Mouse (Mus musculus) R1 (cell line): ENCODE results near the gene Ldlrap1.

Source experiments
- DNase-seq: peaks from one replicate; pipeline ENCODE4 v3.0.0-alpha.2; 2018; ENCODE audit warnings: low read depth, low spot score

Gene Ldlrap1

DNA sequence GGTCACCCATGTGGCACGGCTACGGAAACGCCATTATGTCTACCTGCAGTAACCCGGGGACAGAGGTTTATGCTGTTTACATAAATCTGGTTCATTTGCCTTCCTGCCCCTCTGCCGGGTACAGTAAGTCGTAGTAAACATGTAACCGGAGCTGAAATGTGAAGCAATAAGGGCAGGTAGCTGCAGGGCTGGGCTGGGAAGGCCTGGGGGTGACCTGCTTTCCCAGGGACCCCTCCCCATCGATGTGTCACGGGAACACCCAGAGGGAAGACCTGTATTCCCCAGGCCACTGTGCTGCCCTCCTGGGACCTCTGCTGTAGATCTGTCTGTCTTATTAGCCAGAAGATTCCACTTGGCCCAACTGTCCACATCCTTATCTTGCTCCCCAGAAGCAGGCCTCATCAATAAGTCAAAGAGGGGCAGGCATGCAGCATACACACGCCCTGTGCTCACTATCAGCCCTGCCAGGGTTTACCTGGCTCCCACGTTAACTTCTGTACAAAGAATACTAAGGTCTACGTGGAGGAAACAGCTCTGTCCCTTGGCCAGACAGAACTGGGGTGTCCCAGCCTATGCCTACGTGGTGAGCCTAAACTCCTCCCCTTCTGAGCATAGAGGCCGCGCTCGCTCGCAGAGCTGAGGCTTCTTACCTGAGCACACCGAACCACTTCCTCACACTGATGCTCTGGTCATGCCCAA, 16.0 kb downstream of the Ldlrap1 start:
- no peak for DNase-seq

DNA sequence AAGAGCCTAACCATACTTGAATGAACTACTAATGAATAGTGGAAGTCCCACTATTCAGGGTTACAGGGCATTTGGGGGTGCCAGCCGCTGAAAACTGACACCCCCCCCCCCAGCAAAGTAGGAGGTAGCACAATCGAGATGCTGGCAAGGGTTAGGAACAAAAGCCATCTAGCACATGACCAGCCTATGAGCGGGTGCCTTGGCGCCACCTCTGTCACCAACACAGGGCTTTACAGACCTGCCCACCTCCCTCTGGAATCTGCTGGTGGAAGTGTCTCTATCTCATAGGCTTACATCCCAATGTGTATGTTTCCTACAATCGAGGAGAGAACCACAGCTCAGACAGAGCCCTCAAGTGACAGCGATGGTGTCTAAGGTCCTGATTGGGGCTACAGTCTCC, 17.0 kb downstream of the Ldlrap1 start:
- DNase-seq = no peak

DNA sequence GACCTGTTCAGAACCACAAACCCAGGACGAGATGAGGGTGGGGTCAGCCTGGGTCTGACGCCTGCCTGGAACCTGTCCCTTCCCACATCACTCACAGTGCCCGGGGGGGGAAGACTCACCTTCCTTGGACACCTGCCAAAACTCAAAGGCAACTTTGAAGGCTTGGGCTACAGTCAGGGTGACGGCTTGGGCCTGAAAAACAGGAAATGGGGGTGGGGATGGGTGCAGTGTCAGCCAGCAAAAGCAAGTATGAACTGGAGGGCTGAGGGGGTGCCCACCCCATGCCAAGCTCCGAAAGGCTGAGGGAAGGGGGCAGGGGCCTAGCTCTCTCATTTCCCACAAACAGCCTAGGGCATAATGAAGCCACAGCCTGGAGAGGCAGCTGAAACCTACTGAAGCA, 17.6 kb downstream of the Ldlrap1 start:
- no peak for DNase-seq

DNA sequence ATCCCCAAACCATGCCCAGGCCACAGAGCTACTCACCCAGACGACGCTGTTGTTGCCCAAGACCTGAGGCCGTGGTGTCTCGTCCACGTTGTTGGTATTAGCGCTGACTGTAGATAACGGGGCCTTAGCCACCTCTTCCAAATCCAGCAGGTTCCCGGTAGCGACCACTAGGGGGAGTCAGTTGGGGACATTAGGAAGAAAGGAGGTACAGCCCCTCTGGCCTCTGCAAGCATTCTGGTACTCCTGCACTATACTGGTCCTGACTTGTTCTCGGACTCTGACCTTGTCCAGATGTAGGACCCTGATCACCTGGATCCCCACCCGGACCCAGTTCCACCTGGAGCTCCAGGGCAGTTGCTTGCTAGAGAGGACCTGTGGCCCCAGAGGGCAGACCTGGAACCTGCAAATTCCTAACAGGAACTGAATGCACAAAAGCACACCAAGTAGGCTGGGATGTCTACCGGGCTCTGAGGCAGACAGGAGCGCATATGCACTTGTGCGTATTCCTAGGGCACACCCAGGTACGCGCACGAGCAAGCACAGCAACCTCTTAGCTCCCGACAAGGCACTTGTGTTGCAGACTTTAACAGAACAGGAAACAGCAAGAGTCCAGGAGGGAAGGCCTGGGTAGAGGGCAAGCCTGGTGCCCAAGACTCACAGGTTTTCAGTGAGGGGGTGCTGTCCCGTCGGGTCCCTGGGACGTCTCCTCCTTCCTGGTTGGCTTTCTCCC, 18.4 kb downstream of the Ldlrap1 start:
- peak; percentile 91 for DNase-seq

DNA sequence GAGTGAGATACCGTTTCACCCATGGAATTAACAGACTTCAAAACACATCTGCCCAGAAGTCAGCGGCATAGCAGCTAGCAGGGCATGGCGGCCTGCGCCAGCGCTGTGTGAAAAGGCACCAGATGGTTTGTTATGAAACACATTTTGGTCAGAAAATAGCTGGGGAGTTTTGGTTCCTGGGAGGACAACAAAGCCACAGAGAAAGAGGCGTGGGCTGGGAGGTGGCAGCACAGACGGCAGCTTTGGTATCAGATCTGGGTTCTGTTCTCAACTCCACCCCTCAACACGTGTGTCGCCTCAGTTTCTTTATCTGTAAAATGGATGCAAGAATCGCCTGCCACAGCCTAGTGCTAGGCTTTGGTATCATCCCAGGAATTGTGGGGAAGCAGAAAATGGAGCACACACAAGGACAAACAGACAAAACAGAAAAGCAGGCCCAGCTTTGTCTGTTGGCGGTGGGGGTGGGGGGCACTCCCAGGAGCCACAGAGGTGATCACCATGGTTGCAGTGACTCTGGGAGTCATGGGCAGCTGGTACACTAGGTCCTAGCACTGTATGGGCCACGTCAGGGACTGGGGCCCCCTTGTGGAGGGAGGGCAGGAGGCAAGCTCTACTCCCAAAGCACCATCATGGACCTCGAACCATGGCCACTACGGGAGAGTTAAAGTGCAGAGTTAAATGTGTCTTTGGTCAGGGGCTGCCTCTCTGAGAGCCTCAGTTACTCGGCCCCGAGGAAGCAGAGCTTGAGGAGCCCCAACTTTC, 21.7 kb downstream of the Ldlrap1 start:
- peak; percentile 85 for DNase-seq

DNA sequence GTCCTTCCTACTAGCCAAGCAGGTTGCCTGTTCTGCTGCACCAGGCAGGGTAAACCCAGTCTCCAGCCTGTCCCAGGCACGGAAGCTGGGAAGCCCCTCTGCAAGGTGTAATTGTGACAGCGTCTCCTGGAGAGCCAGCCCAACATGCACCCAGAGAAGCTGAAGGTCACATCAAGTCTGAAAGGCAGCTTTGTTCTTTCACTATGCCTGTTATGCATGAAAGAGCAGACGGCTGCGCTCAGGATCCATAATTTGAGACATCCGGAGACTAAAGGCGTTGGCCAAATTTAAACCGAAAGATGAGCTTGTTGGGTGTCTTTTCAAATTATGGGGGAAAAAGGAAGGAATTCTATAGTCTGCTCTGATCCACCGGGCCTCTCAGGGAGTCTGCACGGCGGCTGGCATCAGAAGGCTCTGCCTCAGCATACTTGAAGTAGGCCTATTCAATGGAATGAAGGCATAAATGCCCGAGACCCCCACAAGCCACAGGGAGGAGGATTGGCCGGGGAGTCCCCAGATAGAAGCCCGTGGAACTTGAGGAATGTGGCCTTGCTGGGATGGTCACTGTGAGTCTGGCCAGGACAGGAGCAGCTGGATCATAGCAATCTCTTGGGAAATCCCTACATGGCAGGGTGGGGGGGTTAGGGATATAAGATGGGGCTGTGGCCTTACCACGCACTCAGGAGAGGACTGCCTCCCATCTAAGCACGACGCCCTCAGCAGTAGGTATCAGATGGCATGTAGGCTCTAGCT, 23.8 kb downstream of the Ldlrap1 start:
- DNase-seq = peak; percentile 83

DNA sequence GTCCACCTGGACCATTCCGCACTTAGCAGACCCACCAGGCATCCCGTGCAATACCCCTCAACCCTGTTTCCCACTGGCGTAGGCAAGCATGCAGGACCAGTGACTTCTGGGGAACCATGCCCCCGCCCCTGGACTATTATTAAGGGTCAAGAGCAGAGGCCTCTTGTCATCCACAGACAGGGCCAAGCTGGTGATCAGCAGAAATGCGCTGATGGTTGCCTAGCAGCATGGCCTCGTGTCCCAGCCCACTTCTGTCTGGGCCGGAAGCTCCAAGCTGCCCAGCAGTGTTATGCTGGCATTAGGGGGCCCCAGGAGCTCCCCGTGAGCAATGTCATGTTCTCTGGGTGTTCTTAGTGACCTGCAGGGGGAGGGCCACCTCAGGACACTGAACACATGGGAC, 25.9 kb downstream of the Ldlrap1 start:
- DNase-seq = no peak

DNA sequence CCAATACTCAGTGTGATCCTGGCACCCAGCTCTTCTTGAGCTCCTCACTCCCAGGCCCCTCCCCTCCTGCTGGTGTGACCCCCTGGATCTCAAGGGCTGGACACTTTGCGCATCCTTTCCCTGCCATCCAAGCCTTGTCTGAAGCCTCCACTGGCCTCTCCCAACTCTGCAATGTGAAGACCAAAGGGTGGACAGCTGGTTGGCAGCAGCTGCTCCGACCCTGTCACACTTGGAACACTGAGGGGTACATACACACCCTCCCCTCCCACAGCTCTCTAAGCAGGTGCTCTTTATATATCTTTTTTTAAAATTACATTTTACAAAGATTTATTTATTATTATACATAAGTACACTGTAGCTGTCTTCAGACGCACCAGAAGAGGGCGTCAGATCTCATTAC, 27.6 kb downstream of the Ldlrap1 start:
- no peak for DNase-seq

DNA sequence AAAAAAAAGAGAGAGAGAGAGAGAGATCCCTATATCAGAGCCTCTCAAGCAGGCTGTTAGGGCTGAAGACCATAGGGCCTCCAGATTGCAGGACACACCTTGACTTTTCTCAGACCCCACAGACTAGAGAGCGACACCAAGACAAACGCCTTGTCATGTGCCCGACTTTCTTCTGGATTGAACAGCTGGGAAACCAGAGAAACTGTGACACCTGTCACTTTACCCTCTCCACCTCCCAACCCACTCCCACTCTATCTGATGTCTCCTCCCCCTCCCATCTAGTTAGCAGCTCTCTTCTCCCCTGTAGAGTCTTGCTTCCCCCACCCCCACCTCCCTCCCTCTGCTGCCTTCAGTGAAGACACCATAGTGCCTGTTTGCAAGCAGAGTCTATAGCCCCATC, 28.3 kb downstream of the Ldlrap1 start:
- no peak for DNase-seq

DNA sequence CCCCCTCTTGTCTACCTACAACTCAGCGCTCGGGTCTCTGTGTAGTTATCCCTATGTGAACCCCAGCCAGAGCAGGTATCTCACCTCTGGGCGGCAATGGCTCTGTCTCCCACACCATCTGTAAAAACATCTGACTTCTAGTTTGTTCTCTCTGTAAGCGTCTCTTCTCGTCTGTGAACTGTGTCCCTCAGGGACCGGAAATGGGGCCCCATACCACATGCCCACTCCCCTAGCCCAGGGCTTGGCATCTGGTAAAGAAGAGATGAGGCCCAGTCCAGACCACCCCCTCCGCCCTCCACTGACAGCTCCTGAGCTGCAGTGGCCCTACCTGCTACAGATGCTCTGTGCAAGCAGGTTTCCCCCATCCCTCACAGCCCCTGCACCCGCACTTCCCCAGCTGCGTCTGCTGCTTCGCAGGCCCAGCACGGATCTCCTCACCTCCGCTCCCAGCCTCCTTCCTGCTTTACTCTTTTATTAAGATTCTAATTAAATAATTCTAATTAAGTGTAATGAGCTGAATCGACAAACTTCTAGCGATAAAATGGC, 30.4 kb downstream of the Ldlrap1 start:
- no peak for DNase-seq

DNA sequence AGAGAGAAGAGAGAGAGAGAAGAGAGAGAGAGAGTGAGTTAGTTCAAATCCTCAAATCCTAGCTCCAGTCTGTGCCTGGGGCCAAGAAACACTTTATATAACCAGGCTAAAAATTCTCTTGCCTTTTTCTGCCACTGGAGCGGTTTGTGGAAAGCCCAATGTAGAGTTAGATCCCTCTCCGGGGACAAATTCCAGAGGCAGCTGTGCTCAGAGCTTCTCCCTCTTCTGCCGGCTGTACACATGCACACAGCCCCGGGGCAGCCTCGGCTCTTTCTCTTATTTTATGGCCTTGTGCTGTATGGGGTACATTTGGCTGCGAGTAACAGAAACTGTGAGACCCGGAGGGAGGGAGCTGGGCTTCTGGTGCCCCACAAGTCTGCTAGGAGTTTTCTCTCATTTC, 31.7 kb downstream of the Ldlrap1 start:
- DNase-seq = no peak

DNA sequence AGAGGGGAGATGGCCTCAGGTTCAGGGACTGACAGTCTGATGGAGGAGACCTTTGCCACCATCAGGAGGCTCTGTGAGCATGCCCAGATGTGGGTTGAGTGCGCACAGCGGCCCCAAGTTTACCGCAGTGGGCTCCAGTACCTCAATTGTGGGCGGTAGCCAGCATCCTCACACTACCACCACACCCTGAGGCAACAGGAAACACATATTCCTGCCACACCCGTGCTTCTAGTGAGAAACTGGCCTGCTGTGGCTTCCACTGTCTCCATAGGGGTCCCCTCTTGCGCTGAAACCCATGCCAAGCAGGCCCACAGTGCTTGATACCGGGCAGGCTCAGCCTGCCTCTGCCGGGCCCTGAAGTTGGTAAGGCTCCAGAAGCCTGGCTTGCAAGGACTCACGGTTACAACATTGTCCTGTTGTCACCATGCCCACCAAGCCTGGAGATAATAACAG, 33.2 kb downstream of the Ldlrap1 start:
- peak; percentile 94 for DNase-seq

DNA sequence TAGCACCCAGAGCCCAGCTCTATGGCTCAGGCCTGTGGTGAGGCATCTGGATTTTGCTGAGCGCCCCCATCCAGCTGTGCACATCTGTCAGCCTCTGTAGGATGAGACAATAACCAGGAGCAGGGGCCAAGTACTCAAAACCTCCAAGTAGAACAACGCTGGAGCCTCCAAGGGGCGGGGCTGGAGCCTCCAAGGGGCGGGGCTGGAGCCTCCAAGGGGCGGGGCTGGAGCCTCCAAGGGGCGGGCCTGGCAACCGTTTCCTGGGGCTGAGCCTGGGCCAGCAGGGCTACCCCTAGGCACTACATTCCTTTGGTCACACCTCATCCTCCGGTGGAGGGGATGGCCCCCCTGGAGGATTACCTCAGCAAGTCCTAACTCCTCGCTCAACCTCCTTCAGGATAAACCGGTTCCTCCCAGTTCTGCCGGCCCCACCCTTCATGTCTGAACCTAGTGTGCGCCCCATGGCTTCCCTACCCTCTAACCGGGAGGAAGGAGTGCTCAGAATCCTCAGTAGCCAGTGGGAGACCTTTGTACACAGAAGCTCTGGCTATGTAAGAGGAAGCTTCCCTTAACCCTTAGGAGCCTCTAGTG, 33.7 kb downstream of the Ldlrap1 start:
- DNase-seq = peak; percentile 99

DNA sequence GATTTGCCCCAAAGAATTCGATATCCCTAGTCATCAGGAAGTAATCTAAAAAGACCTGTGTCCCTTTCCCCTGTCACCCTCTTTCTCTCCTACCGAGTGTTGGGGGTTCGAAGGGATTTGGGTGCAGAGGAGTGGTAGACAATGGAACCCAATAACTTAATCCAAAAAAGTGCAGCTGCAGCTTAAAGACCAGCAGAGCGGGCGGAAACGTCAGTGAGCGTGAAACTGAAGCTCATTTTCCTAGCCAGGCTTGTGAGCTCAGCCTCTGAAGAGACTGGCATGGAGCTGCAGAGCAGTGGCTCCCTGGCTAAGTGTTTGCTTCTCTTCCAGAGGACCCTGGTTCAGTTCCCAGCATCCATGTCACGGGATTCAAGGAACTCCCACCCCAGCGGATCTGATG, 34.5 kb downstream of the Ldlrap1 start:
- no peak for DNase-seq

DNA sequence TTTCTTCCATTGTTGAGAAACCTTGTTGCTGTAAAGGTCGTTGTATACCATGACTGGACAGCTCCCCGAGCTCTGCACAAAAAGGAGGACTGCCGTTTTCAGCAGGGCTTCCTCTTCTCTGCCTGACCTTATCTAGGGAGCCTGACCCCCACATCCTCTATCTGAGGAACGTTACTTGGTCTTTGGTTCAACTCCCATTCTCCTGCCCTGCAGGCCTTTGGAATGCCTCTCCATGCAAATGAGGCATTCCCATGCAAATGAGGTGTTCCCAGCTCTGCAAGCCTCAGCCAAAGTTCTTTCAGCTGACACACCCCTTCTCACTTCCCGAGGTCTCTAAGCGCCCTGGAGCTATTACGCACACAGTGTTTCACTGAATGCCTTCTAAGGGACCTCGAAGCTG, 37.7 kb downstream of the Ldlrap1 start:
- DNase-seq = peak; percentile 97

DNA sequence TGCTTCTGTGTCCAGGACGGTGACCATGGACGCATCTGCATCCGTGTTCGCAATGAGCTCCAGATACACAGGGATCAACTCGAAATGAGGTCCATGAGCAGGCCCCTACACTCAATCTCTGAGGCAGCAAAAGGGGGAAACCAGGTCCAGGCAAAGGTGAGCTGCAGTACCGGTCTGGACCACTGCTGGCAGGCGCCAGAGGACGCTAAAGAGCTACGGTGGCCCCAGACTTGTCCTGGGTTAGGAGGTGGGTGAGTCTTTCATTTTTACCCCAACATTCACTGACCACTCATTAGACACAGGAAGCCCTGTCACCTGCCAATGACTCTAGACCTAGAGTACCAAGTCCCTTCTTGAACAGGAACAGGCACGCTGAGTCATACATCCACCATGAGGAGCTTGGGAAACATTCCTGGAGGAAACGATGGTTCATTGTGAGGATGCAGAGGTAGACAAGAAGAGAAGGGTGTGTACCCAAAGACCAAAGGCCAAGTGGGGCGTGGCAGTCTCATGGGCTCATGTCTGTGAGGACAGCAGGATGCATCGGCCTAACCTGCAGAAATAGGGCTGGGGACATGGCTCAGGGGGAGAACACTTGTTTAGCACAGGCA, 42.0 kb downstream of the Ldlrap1 start:
- DNase-seq = peak; percentile 83

DNA sequence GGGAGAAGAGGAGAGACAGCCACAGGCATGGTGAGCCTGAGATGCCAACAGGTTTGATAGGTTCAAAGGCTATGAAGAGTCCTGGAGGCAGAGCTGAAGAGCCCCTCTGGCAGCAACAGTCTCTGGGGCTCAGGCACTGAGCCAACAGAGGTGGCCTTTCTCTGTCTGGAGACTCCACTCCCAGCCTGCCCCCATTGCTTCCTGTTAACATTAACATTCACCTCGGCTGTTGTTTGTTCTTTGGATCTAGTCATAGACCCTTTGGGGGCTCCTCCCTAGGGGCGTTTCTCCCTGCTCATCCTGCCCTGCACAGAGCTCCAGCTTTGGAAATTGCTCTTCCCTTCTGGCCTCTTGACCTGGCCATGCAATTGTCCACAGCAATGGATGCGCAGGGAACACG, 42.9 kb downstream of the Ldlrap1 start:
- DNase-seq = peak; percentile 79

DNA sequence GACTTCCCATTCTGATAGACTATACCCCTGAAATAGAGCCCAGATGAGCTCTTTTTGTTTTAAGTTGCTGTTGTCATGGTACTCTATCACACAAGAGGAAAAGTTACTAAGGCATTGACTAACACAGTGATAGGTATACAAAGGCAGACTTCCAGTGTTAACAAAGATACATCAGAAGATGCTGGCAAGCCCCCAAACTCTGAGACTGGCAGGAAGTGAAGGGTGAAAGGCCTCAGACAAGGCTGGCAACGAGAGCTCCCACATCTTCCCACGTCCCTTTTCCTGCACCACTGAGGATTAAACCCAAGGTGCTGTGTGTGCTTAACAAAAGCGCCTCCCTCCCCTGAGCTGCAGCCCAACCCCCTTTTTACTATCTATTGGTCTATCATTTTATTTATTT, 44.6 kb downstream of the Ldlrap1 start:
- no peak for DNase-seq

DNA sequence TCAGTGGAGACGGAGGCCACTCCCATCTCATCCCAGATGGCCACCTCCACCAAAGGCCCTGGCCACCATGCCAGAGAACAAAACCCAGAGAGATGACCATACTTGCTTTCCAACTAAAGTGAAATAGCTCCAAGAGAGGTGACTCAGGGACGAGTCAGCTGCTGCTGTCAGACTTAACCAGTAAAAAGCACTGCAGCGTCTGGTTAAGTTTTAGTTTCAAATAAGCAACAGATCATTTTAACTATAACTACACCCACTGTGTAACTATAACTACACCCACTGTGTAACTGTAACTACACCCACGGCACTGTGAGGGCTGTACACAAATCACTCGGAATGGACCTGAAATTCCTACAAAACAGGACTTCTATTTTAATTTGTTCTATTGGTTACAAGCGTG, 46.7 kb downstream of the Ldlrap1 start:
- no peak for DNase-seq

DNA sequence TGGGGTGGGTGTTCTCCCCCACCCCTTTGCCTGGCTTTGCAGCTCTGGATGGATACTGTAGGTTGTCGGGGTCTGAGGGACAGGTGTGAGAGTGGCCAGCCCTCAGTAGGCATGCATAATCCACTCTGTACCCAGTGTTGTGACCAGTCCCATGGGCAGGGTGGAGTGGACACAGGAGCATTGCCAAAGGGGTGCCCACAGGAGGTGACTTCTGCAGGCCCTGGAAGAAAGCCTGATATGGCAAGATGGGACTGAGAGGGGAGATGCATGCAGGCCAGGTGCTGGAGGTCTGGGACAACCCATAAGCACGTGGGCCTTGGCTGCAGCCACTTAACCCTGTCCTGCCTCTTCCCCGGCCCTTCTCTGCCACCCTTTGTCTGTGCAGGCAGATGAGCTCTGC, 47.5 kb downstream of the Ldlrap1 start:
- no peak for DNase-seq

DNA sequence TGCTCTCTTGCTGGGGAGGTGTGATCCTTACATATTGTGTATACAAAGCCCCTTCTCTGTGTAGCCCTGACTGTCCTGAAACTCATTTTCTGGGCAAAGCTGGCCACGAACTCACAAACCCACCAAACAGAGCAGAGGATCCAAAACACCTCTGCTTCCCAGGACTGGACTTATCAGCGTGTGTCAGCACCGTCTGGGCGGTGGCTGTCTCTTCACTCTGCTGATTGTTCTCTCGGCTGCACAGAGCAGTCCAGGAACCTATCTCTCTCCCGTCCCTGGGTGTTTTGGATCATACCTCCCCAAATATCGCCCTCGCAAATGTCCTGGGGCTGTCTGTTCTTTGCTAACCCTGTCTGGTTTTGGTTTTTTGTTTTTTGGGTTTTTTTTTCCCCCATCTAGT, 48.3 kb downstream of the Ldlrap1 start:
- no peak for DNase-seq
